8 mouse cellular contexts compared by ENCODE assay signal in the genomic region with DNA sequence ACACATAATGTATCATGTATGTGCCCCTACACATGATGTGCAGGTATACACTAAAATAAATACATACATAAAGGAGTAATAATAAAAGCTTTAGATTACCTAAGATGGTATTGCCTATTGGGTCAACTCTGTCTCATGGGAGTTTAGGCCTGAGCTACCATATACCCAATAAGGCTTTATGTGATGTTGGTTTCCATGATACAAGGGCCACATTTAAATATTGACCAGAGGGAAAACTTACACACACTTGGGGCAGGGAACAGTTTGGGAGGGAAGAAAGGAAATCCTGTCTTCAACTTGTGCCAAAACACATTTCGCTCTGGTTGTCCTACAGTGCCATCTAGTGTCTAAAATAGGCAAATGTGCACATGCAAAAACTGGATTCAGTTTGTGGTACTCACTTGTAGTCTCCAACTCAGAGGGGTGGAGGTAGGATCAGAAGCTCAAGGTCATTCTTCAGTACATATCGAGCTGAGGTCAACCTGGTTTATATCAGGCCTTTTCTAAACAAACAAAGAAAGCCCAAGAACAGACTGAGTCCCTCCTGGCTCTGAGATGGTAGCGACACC. TPM values are rescaled to one million over a fixed set of nuclear protein-coding genes. Genes with fewer than 3 reads are reported as not detected.
DNase-seq lines count a peak whose midpoint lies in the region; TF ChIP-seq lines count a peak whose summit lies in the region.
"Had no signal": no experiment of that assay in that cellular context is flagged by ENCODE, and none has a peak within 500 bp of the region (broad histone marks: within the 10 kb centered on the region; RNA-seq: fewer than 3 reads in every experiment).

No protein-coding gene starts in this region.

- intact Hi-C loops in heart, postnatal 14 days (cut with DNase I), result loop anchor here (2.0 to 5.0 kb wide), 3 partner anchors 39 to 881 kb away; partner anchors contain the start of gene Cdkl5
- intact Hi-C loops in left cerebral cortex, adult 2 months (cut with DNase I), result loop anchor here (1.0 to 10.0 kb wide), 4 partner anchors 531 to 1059 kb away; partner anchors contain the start of gene Phka2

- H3K27ac ChIP-seq in left cerebral cortex, adult 2 months, result no peak overlapping the region
- H3K27ac ChIP-seq: neural tube, embryonic 13.5 days had no signal

- no peak overlapping the region for H3K4me3 ChIP-seq in left cerebral cortex, adult 2 months
- H3K4me3 ChIP-seq: neural tube, embryonic 13.5 days had no signal

- DNase-seq in ovary, postnatal 14 days (ENCODE audit: low spot score), result peak; percentile 25
- no peak for DNase-seq in ovary, postnatal 36 days (ENCODE audit: low spot score)
- DNase-seq in NIH3T3 (ENCODE audit: low read depth), result peak; percentile 73
- peak; percentile 62 for DNase-seq in cerebellum, adult 9-10 months
- DNase-seq in heart, postnatal 14 days, result peak; percentile 13 to 51
- DNase-seq in left cerebral cortex, adult 2 months (ENCODE audit: extremely low spot score in 1 of 2, low spot score in 2 of 2), result peak; percentile 9 to 26
- DNase-seq in retina, postnatal 1 day, result peak; percentile 72

- TF ChIP-seq CTCF in left cerebral cortex, adult 2 months (IDR thresholded peaks at IDR 0.05), result peak; percentile 78

RNA-seq across cellular contexts. Expression of gene Cdkl5, which starts 38.8 kb away (rescaled TPM):
- 1 to 10 TPM; 6.7 to 7.3 TPM for total RNA-seq in heart, postnatal 14 days (2021)
- total RNA-seq in left cerebral cortex, adult 2 months (2021), result 100 to 1,000 TPM; 148 to 159 TPM

Comparison
In these comparisons a context has a peak if more than half of its experiments do, and no peak if none do; other contexts are left out.
1. RNA of gene Cdkl5, which starts 38.8 kb away (total RNA-seq): 148 to 159 TPM in left cerebral cortex, adult 2 months; 6.7 to 7.3 TPM in heart, postnatal 14 days; every median in the first group is over 10 times any median in the second.